Mouse (Mus musculus) cerebellum, adult 2 months (tissue): Measurements from ENCODE around the gene Metap2.

ENCODE experiments used
- CTCF ChIP-seq: fragments of 200-500 bp; IDR thresholded peaks from 2 replicates; pipeline ENCODE4 v1.5.1; 2011; ENCODE audit warnings: low read depth, mild to moderate bottlenecking, control low read depth, low read length, moderate library complexity, borderline replicate concordance; ENCODE audit not compliant: insufficient read depth
- POLR2A ChIP-seq: fragments of 200-500 bp; IDR thresholded peaks from 2 replicates; pipeline ENCODE4 v1.6.1; 2011; ENCODE audit warnings: low read length, control low read depth, borderline replicate concordance; ENCODE audit not compliant: insufficient read depth

DNA sequence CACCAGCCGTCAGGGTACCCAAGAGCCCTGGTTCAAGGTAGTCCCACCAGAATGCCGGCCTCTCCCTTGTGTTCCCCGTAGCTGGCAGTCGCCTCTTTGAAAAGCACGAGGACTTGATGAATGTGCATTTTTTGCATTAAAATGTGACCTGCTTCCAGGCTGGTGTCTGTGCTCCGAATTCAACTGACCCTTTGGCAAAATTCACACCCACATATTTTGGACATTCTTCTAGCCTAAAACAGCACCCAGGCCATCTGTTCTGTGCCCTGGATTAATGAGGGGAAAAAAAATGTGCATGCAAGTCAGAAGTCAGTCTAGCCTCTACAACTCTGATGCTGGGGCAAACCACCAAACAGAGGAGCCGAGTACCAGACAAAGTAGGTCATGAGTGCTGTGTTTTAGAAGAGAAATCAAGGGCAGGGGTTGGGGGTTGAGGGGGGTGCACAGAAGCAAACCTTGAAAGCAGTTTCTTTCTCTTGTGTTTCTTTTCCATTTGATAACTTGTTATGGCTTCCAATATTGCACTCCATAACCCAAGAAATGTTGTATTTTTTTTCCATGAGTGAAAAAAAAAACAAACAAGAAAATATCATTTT, 86.2 kb downstream of the Metap2 start:
- TF ChIP-seq CTCF (no peak), POLR2A (no peak)
